Mouse (Mus musculus) megakaryocyte, adult 5-6 weeks (primary cell): ENCODE measurements around the gene Thrap3. TPM values are rescaled to one million over a fixed set of nuclear protein-coding genes. Genes with fewer than 3 reads are reported as not detected.

Experiments
- ATAC-seq: 2 replicates; pipeline ENCODE4 v1.8.0; 2016; ENCODE audit warnings: mild to moderate bottlenecking, inconsistent platforms; ENCODE audit not compliant: poor library complexity, severe bottlenecking
- total RNA-seq, 2 experiments: library from RNA; stranded (forward) in 1 of 2; stranded (reverse) in 1 of 2; fragments of 153-499, 151-499 nt in 1 of 2; fragments of 221-1000, 200-1000 nt in 1 of 2; gene quantifications; 2 replicates each; pipeline versions ENCODE4 v1.2.3 to v1.2.4; 2015 to 2017

Gene Thrap3
- total RNA-seq, 2 experiments from 2014 or later: 115 to 248 TPM

GRCm38 (mm10) chr4:126148161-126148961 lies 54.2 kb downstream of the Thrap3 start:
- peak; percentile 75 for ATAC-seq

DNA sequence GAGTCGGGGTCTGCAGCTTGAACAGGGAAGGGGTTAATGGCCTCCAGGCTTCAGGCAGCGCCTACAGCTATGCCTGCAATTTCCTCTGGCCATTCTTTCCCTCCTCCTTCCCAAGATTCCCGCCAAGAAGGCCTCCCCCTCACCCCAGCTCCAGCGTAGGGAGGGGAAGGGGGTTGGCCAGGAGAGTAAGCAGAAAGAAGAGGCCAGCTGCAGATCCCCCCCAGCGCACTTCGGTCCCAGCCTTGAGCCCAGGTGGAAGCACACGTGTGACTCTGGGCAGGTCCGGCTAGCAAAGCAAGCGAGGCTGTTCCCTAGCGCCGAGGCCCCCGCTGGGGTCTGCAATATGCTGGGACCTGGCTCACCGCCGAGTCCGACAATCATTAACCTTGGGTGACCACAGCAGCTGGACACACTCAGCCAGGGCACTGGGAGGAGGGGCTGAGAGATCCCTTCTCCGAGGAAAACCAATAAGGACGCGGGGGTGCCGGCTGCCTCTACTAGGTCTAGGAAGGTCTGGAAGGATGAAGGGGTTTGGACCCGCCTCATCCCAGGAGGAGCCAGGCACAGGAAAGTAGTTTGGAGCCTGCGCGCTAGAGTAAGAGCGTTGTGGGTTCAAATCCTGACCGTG lies 54.9 kb downstream of the Thrap3 start, which contains the start of gene Eva1b:
TSS of gene Eva1b (plus strand) at position 212 of the 628 bp plus-strand sequence.
- no peak for ATAC-seq

DNA sequence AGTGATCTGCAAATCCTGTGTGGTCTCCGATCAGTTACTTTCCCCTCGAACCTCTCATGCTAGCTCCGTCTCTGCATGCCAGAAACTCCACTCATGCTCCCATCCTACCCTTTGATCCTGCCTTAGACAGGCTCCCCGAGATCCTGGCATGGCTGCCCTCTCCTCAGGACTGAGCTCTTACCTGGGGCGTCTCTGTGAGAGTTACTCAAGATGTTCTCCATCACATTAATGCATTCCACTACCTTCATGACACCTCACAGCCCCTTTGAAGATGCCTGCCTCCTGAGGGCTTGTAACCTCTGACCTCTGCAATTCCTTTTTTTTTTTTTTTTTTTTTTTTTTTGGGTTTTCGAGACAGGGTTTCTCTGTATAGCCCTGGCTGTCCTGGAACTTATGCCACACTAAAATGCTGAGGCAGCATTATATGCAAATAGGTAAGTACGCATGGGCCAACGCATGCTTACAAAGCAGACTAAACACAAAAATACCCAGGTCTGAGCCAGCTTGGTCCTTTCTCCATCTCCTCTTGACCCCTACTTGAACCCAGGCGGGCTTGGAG lies 55.5 kb downstream of the Thrap3 start:
- ATAC-seq: no peak

- ATAC-seq: no peak
Observed at GRCm38 (mm10) chr4:126145396-126145795, 57.2 kb downstream of the Thrap3 start.

GRCm38 (mm10) chr4:126141021-126141420 lies 61.5 kb downstream of the Thrap3 start:
- no peak for ATAC-seq

GRCm38 (mm10) chr4:126137773-126138172 lies 64.8 kb downstream of the Thrap3 start:
- no peak for ATAC-seq

GRCm38 (mm10) chr4:126134639-126135038 lies 67.9 kb downstream of the Thrap3 start:
- ATAC-seq: no peak

DNA sequence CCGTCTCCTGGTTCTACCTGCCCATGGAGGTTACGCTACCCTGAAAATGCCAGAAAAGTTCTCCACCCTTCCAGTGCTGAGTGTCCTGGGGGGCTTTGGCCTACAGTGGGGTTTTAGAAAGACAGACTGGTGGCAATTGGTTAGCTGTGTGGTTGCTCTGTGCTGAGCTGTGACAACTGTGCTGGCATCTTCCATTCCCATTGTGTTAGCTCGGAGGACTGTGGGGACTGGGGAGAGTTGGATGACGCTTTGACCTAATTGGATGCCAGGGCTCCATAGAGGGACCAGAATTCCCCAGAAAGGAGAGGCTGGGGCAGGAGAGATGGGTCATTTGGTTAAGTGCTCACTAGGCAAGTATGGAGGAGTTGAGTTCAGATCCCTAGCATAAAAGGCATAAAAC lies 68.3 kb downstream of the Thrap3 start:
- ATAC-seq: no peak

- ATAC-seq: no peak
Observed at GRCm38 (mm10) chr4:126132636-126133264, 69.8 kb downstream of the Thrap3 start.

- peak; percentile 95 for ATAC-seq
Observed at GRCm38 (mm10) chr4:126131290-126132121, 71.1 kb downstream of the Thrap3 start.

DNA sequence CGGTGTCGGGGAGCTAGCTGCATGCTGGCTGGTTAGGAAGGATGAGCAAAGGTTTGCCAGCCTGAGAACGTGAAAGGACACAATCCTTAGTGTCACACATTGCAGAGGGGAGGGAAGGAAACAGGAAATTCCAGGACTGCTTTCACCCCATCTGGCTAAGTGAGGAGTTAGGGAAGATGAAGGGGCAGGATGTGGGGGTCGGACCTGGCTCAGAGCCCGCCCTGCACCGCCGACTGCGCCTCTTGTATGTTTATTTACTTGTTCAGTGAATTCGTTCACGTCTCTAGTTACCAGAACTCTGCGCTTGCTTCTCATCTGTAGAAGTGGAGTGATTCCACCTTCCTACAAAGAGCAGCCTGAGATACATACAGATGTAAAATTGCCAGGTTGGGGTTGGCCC lies 72.1 kb downstream of the Thrap3 start:
- no peak for ATAC-seq

DNA sequence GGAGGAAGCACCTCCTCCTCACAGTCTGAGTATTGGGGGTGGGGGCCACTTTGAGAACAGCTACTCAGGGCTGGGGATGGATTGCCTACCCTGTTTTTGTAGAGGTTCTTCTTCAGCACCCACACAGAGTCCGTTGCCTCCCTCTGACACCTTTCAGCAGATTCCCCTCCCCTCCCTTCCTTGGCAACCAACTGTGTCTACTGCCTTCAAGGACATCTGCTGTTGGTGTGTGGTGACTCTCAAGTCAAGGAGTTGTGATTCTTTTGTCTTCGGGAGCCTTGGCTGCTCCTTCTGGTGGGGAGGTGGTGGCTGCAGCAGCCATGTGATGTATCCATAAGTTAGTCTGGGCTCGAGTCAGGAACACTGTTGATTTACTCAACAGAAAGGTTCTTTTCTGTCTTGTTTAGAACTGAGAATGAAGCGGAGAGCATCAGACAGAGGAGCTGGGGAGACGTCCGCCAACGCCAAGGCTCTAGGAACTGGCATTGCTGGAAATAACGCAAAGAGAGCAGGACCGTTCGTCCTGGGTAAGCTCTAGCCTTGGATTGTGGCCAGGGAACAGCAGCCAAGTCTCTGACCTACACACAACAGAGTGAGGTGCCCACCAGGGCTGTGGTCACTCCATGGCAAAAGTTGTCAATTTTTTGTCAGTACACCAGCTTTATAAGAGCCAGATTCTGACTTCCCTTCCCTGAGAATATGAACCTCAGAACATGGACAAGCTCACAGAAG lies 79.1 kb downstream of the Thrap3 start:
- no peak for ATAC-seq

DNA sequence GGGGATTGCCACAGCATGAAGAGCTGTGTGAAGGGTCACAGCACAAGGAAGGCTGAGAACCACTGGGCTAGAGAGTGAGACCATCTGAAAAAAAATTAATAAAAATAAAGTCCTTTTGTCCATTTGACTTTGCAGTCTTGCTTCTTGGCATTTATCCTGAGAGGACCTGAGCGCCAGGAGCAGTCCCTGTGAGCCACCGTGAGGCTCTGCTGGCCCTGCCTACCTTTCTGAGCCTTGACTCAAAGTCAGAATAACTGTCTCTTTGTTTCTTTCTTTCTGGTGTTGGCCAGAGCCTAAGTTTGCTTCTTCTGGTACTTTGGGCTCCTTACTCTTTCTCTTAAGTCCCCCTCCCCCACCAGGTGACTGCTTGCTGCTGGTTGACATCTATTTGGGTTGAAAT lies 82.1 kb downstream of the Thrap3 start:
- ATAC-seq: no peak

DNA sequence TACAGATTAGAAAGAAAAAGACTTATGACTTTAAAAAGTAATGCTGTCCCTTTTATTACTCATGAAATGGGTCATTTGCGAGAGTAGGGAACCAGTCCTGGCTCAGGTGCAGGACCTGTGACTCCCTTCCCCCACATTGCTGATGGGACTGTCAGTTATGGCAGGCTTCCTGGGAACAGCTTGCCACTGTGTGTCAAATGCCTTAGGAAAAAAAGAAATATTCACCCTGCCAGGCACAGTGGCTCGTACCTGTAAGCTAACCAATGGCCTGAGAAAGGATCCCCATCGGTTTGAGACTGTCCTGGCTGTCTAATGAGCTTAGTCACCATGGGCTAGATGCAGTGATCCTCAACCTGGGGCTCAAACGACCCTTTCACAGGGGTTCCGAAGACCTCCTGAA lies 82.5 kb downstream of the Thrap3 start:
- ATAC-seq: no peak

DNA sequence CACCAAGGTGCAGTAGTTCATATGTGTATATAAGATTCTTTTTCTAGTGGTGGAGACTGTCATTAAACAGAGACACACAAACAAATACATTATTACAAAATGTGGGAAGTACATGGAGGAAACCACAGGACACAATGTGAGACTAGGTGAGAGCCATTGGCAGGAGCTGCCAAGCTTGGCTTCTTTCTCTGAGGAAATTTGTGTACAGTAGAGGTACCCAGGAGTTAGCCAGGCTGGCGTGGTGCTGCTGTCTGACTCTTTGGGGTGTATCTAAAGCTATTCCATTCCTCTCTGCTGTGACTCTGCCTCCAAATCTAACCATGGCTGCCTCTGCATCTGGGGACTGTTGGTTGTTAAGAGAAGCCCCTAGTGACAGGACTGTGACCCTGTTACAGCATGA lies 83.5 kb downstream of the Thrap3 start:
- no peak for ATAC-seq

GRCm38 (mm10) chr4:126118651-126119050 lies 83.9 kb downstream of the Thrap3 start:
- ATAC-seq: no peak

DNA sequence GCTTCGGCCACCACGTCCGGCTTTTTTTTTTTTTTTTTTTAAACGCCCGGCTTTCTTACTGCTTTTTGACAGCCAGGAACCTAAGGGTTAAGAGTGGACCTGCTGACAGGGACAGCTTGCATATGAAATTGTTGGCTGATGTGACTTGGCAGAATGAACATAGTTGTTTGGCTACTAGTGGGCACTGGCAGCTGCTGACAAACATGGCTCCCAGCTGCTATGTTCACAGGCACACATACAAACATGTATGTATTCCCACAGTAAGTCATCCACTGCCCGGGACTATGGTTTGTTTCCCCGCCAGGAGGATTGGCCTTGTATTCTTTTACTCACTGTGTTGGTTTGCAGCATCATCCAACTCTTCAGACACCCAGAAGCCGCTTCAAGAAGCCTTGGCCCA lies 85.4 kb downstream of the Thrap3 start:
- no peak for ATAC-seq

DNA sequence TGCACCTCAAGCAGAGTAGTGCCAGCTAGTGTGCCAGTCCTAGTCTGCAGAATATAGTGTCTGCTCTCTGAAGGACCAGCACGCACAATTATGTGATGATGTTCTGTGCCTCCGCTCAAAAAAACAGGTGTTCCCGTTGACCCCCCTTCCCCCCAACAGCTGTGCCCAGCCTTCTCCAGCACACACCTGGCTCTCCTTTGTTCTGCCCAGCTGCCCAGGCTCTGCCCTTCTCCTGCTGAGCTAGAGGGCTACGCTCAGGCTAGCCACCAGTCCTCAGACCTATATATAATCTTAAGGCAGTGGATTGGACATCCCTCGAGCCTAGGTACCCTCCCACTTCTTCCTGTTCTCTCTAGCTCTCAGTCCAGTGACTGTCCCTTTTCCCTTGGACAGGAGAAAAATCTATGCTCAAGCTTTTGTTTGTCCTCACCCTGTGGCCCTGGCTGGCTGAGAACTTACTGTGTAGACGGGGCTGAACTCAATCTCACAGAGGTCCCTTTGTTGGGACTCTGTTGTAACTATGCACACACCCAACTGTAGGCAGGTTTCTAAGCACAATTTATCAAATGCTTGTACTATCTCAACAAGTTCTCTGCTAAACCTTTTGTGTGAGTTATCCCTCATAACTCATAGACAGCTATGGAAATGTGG lies 86.6 kb downstream of the Thrap3 start:
- no peak for ATAC-seq

GRCm38 (mm10) chr4:126115411-126115810 lies 87.1 kb downstream of the Thrap3 start:
- ATAC-seq: no peak
